Mouse (Mus musculus): ENCODE measurements around the gene Zfr. TPM values are rescaled to one million over a fixed set of nuclear protein-coding genes. Genes with fewer than 3 reads are reported as not detected.
"Not testable (repeated sequence)": the region's sequence is repeated elsewhere in the genome, so short reads cannot be mapped to it uniquely, and the experiment has no call there.

The Zfr gene
- polyA plus RNA-seq, 1 experiment from 2014 or later, result 136 TPM

DNA sequence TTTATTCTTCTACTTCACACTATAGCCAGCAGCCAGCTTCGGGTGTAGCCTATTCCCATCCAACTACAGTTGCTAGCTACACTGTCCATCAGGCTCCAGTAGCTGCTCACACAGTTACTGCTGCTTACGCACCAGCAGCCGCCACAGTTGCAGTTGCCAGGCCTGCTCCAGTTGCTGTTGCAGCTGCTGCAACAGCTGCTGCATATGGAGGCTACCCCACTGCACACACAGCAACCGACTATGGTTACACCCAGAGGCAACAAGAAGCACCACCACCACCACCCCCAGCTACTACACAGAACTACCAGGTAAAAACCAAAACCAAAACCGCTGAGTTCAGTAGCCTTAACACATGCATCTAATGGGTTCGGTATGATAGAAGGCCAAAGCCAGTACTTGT is 18.7 kb downstream of the Zfr start:
- ATAC-seq (replicated peaks; ENCODE audit: low FRiP score) (no peak), DNase-seq (ENCODE audit: low spot score) (no peak)
- Histone ChIP-seq H3K4me2 (ENCODE audit: low read depth, low read length, severe bottlenecking) (no peak overlapping the region), H3K36me3 (ENCODE audit: control insufficient read depth, insufficient read depth, low read length) (no peaks in the 10 kb centered on the region; the same call in 1 of the 2 replicates), H3K27me3 (ENCODE audit: control insufficient read depth, insufficient read depth, low read length) (no peaks in the 10 kb centered on the region), H3K4me1 (replicated peaks; ENCODE audit: control insufficient read depth, insufficient read depth, low read length) (no peaks in the 10 kb centered on the region), H3K9ac (ENCODE audit: low read length) (no peak overlapping the region), H3K27ac (ENCODE audit: low read depth, low read length) (no peak overlapping the region), H3K9me3 (ENCODE audit: control insufficient read depth, low read length) (no peaks in the 10 kb centered on the region), H3K4me3 (ENCODE audit: low read depth, low read length) (no peak overlapping the region)
- 93% methylated on average over 6 of the region's 6 CpGs for WGBS

DNA sequence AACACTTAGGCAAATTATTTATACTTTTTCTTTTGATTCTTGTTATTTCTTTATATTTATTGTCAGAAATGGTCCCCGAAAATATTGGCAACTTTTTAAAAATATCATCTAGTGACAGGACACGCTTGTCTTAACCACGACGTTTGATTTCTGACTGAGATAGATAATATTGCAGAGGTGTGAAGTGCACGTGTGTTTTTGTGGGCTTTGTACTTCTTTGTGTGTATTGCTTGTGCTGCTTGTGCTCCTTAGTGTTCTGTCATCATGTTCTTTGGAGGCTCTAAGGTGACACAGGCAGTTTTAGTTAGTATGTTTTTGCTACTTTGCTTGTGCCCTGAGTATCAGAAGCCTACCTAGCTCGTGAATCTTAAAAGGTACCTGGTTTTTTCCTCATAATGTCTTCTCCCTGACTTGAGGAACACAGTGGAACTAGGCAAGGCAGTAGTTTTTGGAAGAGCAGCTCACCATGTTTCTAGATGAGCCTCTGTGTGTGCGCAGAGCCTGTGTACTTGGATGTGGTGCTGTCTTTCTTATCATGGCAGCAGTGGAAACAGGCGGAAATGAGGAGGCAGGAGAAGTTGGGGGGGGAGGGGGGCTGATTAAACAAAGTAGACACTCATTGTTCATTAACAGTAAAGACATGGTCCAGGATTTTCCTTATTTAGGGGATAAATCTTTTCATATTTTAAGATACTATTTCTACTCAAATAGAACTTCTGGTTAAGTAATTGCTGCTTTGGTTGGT is 23.5 kb downstream of the Zfr start:
- Histone ChIP-seq H3K4me2 (ENCODE audit: low read depth, low read length, severe bottlenecking) (no peak overlapping the region), H3K36me3 (ENCODE audit: control insufficient read depth, insufficient read depth, low read length) (no peaks in the 10 kb centered on the region; the same call in 1 of the 2 replicates), H3K9me3 (ENCODE audit: control insufficient read depth, low read length) (no peaks in the 10 kb centered on the region), H3K4me1 (replicated peaks; ENCODE audit: control insufficient read depth, insufficient read depth, low read length) (no peaks in the 10 kb centered on the region), H3K27ac (ENCODE audit: low read depth, low read length) (no peak overlapping the region), H3K4me3 (ENCODE audit: low read depth, low read length) (no peak overlapping the region), H3K27me3 (ENCODE audit: control insufficient read depth, insufficient read depth, low read length) (no peaks in the 10 kb centered on the region), H3K9ac (ENCODE audit: low read length) (no peak overlapping the region)
- WGBS, result 93% methylated on average over 8 of the region's 8 CpGs
- DNase-seq (ENCODE audit: low spot score) (no peak), ATAC-seq (replicated peaks; ENCODE audit: low FRiP score) (no peak)

DNA sequence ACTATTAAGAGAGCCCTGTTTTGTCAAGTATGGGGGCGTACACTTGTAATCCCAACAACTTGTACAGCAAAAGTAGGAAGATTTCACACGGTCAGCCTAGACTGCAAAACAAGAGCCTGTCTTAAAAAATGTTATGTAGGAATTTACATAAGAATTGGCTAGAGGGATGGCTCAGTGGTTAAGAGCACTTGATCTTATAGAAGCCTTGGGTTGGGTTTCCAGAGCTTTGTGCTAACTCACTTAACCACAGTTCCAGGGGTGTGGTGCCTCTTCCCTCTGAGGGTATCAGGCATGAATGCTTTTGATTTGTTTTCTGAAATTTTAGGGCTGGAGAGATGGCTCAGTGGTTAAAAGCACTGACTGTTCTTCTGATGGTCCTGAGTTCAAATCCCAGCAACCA is 29.8 kb downstream of the Zfr start:
- H3K4me3 ChIP-seq (ENCODE audit: low read depth, low read length), result no peak overlapping the region
- no peaks in the 10 kb centered on the region for H3K9me3 ChIP-seq (ENCODE audit: control insufficient read depth, low read length)
- peaks cover 7% of the 10 kb centered on the region; the same call in 1 of the 2 replicates for H3K36me3 ChIP-seq (ENCODE audit: control insufficient read depth, insufficient read depth, low read length)
- no peak overlapping the region for H3K9ac ChIP-seq (ENCODE audit: low read length)
- H3K4me1 ChIP-seq (replicated peaks; ENCODE audit: control insufficient read depth, insufficient read depth, low read length), result no peaks in the 10 kb centered on the region
- no peaks in the 10 kb centered on the region for H3K27me3 ChIP-seq (ENCODE audit: control insufficient read depth, insufficient read depth, low read length)
- ATAC-seq (replicated peaks; ENCODE audit: low FRiP score) (no peak), DNase-seq (ENCODE audit: low spot score) (no peak)
- WGBS, result 87% methylated on average over 2 of the region's 2 CpGs
- no peak overlapping the region for H3K27ac ChIP-seq (ENCODE audit: low read depth, low read length)
- no peak overlapping the region for H3K4me2 ChIP-seq (ENCODE audit: low read depth, low read length, severe bottlenecking)

GRCm38 (mm10) chr15:12149501-12149900 is 31.9 kb downstream of the Zfr start:
- no peak overlapping the region for H3K9ac ChIP-seq (ENCODE audit: low read length)
- H3K4me3 ChIP-seq (ENCODE audit: low read depth, low read length), result no peak overlapping the region
- no peaks in the 10 kb centered on the region for H3K9me3 ChIP-seq (ENCODE audit: control insufficient read depth, low read length)
- peaks cover 7% of the 10 kb centered on the region; the same call in 1 of the 2 replicates for H3K36me3 ChIP-seq (ENCODE audit: control insufficient read depth, insufficient read depth, low read length)
- no peaks in the 10 kb centered on the region for H3K4me1 ChIP-seq (replicated peaks; ENCODE audit: control insufficient read depth, insufficient read depth, low read length)
- H3K27ac ChIP-seq (ENCODE audit: low read depth, low read length), result no peak overlapping the region
- WGBS, result 95% methylated on average over 6 of the region's 6 CpGs
- DNase-seq (ENCODE audit: low spot score) (no peak), ATAC-seq (replicated peaks; ENCODE audit: low FRiP score) (no peak)
- H3K27me3 ChIP-seq (ENCODE audit: control insufficient read depth, insufficient read depth, low read length), result no peaks in the 10 kb centered on the region
- H3K4me2 ChIP-seq (ENCODE audit: low read depth, low read length, severe bottlenecking), result no peak overlapping the region

DNA sequence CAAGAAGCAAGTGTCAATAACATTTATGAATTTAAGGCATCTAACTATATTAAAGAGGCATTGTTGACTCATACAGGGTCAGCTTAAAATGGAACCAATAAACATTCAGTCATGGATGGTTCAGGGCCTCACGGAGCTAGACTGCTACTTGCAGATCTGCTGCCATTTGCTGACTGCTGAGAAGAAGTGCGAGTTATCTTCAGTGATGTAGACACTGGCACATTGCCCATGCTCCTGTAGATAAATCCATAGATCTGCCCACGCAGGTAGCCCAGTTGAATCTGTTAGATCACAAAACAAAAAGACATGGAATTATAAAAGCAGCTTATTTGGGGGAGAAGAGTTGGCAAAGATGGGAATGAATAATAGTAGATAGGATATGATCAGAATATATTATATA is 36.1 kb downstream of the Zfr start:
- no peak overlapping the region for H3K4me2 ChIP-seq (ENCODE audit: low read depth, low read length, severe bottlenecking)
- no peak overlapping the region for H3K9ac ChIP-seq (ENCODE audit: low read length)
- no peak for DNase-seq (ENCODE audit: low spot score)
- ATAC-seq (replicated peaks; ENCODE audit: low FRiP score), result no peak
- no peaks in the 10 kb centered on the region for H3K27me3 ChIP-seq (ENCODE audit: control insufficient read depth, insufficient read depth, low read length)
- H3K4me1 ChIP-seq (replicated peaks; ENCODE audit: control insufficient read depth, insufficient read depth, low read length), result no peaks in the 10 kb centered on the region
- 95% methylated on average over 3 of the region's 3 CpGs for WGBS
- peaks cover 16% of the 10 kb centered on the region for H3K36me3 ChIP-seq (ENCODE audit: control insufficient read depth, insufficient read depth, low read length)
- no peak overlapping the region for H3K4me3 ChIP-seq (ENCODE audit: low read depth, low read length)
- no peak overlapping the region for H3K27ac ChIP-seq (ENCODE audit: low read depth, low read length)
- no peaks in the 10 kb centered on the region for H3K9me3 ChIP-seq (ENCODE audit: control insufficient read depth, low read length)

DNA sequence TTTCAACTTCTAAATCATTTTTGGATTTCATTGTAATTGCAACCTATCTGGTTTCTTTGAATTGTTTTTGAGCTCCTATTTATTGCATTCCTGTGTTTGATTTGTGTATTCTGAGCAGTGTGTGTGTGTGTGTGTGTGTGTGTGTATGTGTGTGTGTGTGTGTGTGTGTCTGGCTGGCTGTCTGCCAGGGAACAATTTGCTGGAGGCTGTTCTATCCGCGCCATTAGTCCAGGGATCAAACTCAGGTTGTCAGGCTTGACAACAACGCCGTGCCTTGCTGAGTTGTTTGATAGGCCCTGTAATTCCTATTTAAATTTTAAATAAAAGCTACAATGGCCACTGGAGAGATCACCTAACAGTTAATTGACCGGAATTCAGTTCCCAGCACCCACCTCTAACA is 60.5 kb downstream of the Zfr start:
- Histone ChIP-seq H3K4me3 (ENCODE audit: low read depth, low read length) (no peak overlapping the region), H3K27ac (ENCODE audit: low read depth, low read length) (no peak overlapping the region), H3K36me3 (ENCODE audit: control insufficient read depth, insufficient read depth, low read length) (peaks cover 12% of the 10 kb centered on the region; the same call in 1 of the 2 replicates), H3K9ac (ENCODE audit: low read length) (no peak overlapping the region), H3K9me3 (ENCODE audit: control insufficient read depth, low read length) (no peaks in the 10 kb centered on the region), H3K4me1 (replicated peaks; ENCODE audit: control insufficient read depth, insufficient read depth, low read length) (no peaks in the 10 kb centered on the region), H3K27me3 (ENCODE audit: control insufficient read depth, insufficient read depth, low read length) (no peaks in the 10 kb centered on the region), H3K4me2 (ENCODE audit: low read depth, low read length, severe bottlenecking) (no peak overlapping the region)
- no peak for ATAC-seq (replicated peaks; ENCODE audit: low FRiP score)
- WGBS, result 82% methylated on average over 5 of the region's 5 CpGs
- no peak for DNase-seq (ENCODE audit: low spot score)

GRCm38 (mm10) chr15:12181181-12181805 is 63.7 kb downstream of the Zfr start:
- H3K9ac ChIP-seq (ENCODE audit: low read length); H3K27me3 ChIP-seq (ENCODE audit: control insufficient read depth, insufficient read depth, low read length); H3K36me3 ChIP-seq (ENCODE audit: control insufficient read depth, insufficient read depth, low read length); H3K4me3 ChIP-seq (ENCODE audit: low read depth, low read length); H3K4me1 ChIP-seq (replicated peaks; ENCODE audit: control insufficient read depth, insufficient read depth, low read length); H3K9me3 ChIP-seq (ENCODE audit: control insufficient read depth, low read length); ATAC-seq (replicated peaks; ENCODE audit: low FRiP score); H3K27ac ChIP-seq (ENCODE audit: low read depth, low read length); H3K4me2 ChIP-seq (ENCODE audit: low read depth, low read length, severe bottlenecking); DNase-seq (ENCODE audit: low spot score): not testable (repeated sequence)
- 95% methylated on average over 13 of the region's 13 CpGs for WGBS

DNA sequence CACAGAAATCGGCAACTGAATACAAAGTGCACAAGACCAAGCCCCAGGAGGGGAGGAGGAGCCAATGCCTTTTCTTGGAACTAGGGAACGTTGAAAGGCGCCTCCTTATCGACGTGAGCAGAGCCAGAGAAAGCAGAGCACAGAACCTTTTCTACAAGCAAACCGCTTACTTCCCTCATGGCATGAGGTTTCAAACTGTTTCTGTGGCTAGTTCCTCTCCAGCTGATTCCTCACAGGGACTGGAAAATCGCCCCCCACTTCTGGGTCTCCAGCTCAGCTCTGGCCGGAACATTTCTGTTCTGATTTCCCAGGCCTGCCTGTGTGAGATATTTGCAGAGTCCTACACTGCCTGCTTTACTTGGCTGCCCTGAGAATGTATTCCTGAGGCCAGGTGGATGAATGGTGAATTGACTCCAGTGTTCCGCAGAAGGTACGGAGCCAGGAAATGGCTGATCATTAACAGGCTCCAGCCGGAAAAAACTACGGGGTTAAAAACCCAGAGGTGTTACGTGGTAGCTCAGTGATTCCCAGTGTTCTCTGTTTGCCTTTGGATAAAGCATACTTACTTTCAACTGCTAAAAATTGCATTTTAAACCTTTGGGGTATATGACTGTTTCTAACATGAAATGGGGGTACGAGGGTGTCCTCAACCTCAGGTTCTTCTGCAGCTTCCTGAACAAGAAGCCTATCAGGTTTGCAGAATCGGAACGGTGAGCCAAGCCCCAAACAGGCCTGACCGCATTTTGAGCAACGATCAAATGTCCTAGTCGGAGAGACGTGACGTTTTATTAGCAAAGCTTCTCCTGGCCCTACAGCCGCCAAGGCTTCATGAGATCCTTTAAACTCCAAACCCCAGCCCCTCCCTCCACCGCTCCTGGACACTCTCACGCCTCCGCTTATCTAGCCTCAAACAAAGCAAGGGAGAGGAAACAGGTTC is 76.5 kb downstream of the Zfr start:
- Histone ChIP-seq H3K27me3 (ENCODE audit: control insufficient read depth, insufficient read depth, low read length) (no peaks in the 10 kb centered on the region), H3K36me3 (ENCODE audit: control insufficient read depth, insufficient read depth, low read length) (no peaks in the 10 kb centered on the region), H3K27ac (ENCODE audit: low read depth, low read length) (no peak overlapping the region), H3K4me1 (replicated peaks; ENCODE audit: control insufficient read depth, insufficient read depth, low read length) (no peaks in the 10 kb centered on the region; the same call in 1 of the 2 replicates), H3K9ac (ENCODE audit: low read length) (no peak overlapping the region), H3K4me3 (ENCODE audit: low read depth, low read length) (no peak overlapping the region), H3K4me2 (ENCODE audit: low read depth, low read length, severe bottlenecking) (no peak overlapping the region), H3K9me3 (ENCODE audit: control insufficient read depth, low read length) (no peaks in the 10 kb centered on the region)
- no peak for DNase-seq (ENCODE audit: low spot score)
- no peak for ATAC-seq (replicated peaks; ENCODE audit: low FRiP score)
- 76% methylated on average over 25 of the region's 25 CpGs for WGBS

All from forebrain, embryonic 11.5 days (tissue).